Mouse (Mus musculus): Measurements from ENCODE around the gene Nfs1. TPM values are rescaled to one million over a fixed set of nuclear protein-coding genes. Genes with fewer than 3 reads are reported as not detected.

The Nfs1 gene
- 44.4 TPM for polyA plus RNA-seq (2014; fragmentation: Illumina TruSeq; extraction: RNeasy Lipid Tissue Mini Kit (QIAGEN cat#74804); ENCODE audit: low read depth, low replicate concordance)

GRCm38 (mm10) chr2:156143953-156144724 is at the start of gene Nfs1, which contains the start of gene Romo1:
Gene Nfs1, minus strand, starts transcription at chr2:156144186.
Gene Romo1, plus strand, starts transcription at chr2:156144039.

GRCm38 (mm10) chr2:156180094-156180821 is 36.3 kb upstream of the Nfs1 start, which contains the start of gene Rbm39:
Gene Rbm39, minus strand, starts transcription at chr2:156180238.

GRCm38 (mm10) chr2:156126992-156127391 is 17.0 kb downstream of the Nfs1 start, which contains the start of gene Gm28036:
Gene Gm28036, minus strand, starts transcription at chr2:156127092.

GRCm38 (mm10) chr2:156111358-156112079 is 32.5 kb downstream of the Nfs1 start, which contains the start of the genes Cpne1 and Rbm12:
Gene Cpne1, minus strand, starts transcription at chr2:156111965.
Gene Rbm12, minus strand, starts transcription at chr2:156111978.

Other genes starting within 250 kb of the Nfs1 start
- gene Uqcc1, start 213.9 kb downstream of the Nfs1 start, polyA plus RNA-seq (2014; fragmentation: Illumina TruSeq; extraction: RNeasy Lipid Tissue Mini Kit (QIAGEN cat#74804); ENCODE audit: low read depth, low replicate concordance), result 50.0 TPM
- gene Gm15557, start 203.5 kb downstream of the Nfs1 start, polyA plus RNA-seq (2014; fragmentation: Illumina TruSeq; extraction: RNeasy Lipid Tissue Mini Kit (QIAGEN cat#74804); ENCODE audit: low read depth, low replicate concordance), result not detected
- gene Gdf5, start 198.8 kb downstream of the Nfs1 start, polyA plus RNA-seq (2014; fragmentation: Illumina TruSeq; extraction: RNeasy Lipid Tissue Mini Kit (QIAGEN cat#74804); ENCODE audit: low read depth, low replicate concordance), result 0.42 TPM
- 26.5 TPM for gene Cep250, start 187.7 kb downstream of the Nfs1 start, polyA plus RNA-seq (2014; fragmentation: Illumina TruSeq; extraction: RNeasy Lipid Tissue Mini Kit (QIAGEN cat#74804); ENCODE audit: low read depth, low replicate concordance)
- gene 6430550D23Rik, start 136.2 kb downstream of the Nfs1 start, polyA plus RNA-seq (2014; fragmentation: Illumina TruSeq; extraction: RNeasy Lipid Tissue Mini Kit (QIAGEN cat#74804); ENCODE audit: low read depth, low replicate concordance), result 3.1 TPM
- 199 TPM for gene Ergic3, start 136.1 kb downstream of the Nfs1 start, polyA plus RNA-seq (2014; fragmentation: Illumina TruSeq; extraction: RNeasy Lipid Tissue Mini Kit (QIAGEN cat#74804); ENCODE audit: low read depth, low replicate concordance)
- gene Fer1l4, start 91.2 kb downstream of the Nfs1 start, polyA plus RNA-seq (2014; fragmentation: Illumina TruSeq; extraction: RNeasy Lipid Tissue Mini Kit (QIAGEN cat#74804); ENCODE audit: low read depth, low replicate concordance), result 5.1 TPM
- 7.4 TPM for gene Spag4, start 79.0 kb downstream of the Nfs1 start, polyA plus RNA-seq (2014; fragmentation: Illumina TruSeq; extraction: RNeasy Lipid Tissue Mini Kit (QIAGEN cat#74804); ENCODE audit: low read depth, low replicate concordance)
- gene Cpne1, start 32.2 kb downstream of the Nfs1 start, polyA plus RNA-seq (2014; fragmentation: Illumina TruSeq; extraction: RNeasy Lipid Tissue Mini Kit (QIAGEN cat#74804); ENCODE audit: low read depth, low replicate concordance), result 29.0 TPM
- 9.8 TPM for gene Rbm12, start 32.2 kb downstream of the Nfs1 start, polyA plus RNA-seq (2014; fragmentation: Illumina TruSeq; extraction: RNeasy Lipid Tissue Mini Kit (QIAGEN cat#74804); ENCODE audit: low read depth, low replicate concordance)
- gene Gm28036, start 17.1 kb downstream of the Nfs1 start, polyA plus RNA-seq (2014; fragmentation: Illumina TruSeq; extraction: RNeasy Lipid Tissue Mini Kit (QIAGEN cat#74804); ENCODE audit: low read depth, low replicate concordance), result 12.3 TPM
- gene Romo1, start 147 bp downstream of the Nfs1 start, polyA plus RNA-seq (2014; fragmentation: Illumina TruSeq; extraction: RNeasy Lipid Tissue Mini Kit (QIAGEN cat#74804); ENCODE audit: low read depth, low replicate concordance), result 219 TPM
- 182 TPM for gene Rbm39, start 36.1 kb upstream of the Nfs1 start, polyA plus RNA-seq (2014; fragmentation: Illumina TruSeq; extraction: RNeasy Lipid Tissue Mini Kit (QIAGEN cat#74804); ENCODE audit: low read depth, low replicate concordance)
- 15.1 TPM for gene Phf20, start 52.3 kb upstream of the Nfs1 start, polyA plus RNA-seq (2014; fragmentation: Illumina TruSeq; extraction: RNeasy Lipid Tissue Mini Kit (QIAGEN cat#74804); ENCODE audit: low read depth, low replicate concordance)
- gene Cnbd2, start 168.1 kb upstream of the Nfs1 start, polyA plus RNA-seq (2014; fragmentation: Illumina TruSeq; extraction: RNeasy Lipid Tissue Mini Kit (QIAGEN cat#74804); ENCODE audit: low read depth, low replicate concordance), result 5.7 TPM
- gene Scand1, start 168.5 kb upstream of the Nfs1 start, polyA plus RNA-seq (2014; fragmentation: Illumina TruSeq; extraction: RNeasy Lipid Tissue Mini Kit (QIAGEN cat#74804); ENCODE audit: low read depth, low replicate concordance), result 39.8 TPM

Measured in adipose tissue, adult 10 weeks (tissue).